9 mouse cellular contexts compared by ENCODE assay signal in the genomic region with DNA sequence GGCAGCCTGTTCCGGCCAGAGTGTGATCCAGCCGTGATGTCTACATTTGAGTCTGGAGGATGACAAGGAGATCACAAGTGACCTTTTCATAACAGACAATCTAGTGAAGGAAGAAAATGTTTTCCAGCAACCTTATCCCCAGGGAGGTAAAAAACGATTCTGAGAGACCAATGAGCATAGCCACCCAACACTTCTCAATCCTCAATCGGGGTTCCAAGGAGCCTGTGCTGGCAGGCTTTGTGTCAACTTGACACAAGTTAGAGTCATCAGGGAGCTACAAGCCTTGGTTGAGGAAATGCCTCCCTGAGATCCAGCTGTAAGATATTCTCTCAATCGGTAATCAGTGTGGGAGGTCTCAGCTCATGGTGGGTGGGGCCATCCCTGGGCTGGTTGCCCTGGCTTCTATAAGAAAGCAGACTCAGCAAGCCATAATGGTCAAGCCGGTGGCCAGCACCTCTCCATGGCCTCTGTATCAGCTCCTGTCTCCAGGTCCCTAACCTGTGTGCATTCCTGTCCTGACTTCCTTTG. TPM values are rescaled to one million over a fixed set of nuclear protein-coding genes. Genes with fewer than 3 reads are reported as not detected.
DNase-seq lines count a peak whose midpoint lies in the region; ATAC-seq and TF ChIP-seq lines count a peak whose summit lies in the region.
"Had no signal": no experiment of that assay in that cellular context is flagged by ENCODE, and none has a peak within 500 bp of the region (broad histone marks: within the 10 kb centered on the region; RNA-seq: fewer than 3 reads in every experiment).

A gene (minus strand): TSS at position 51 of the 528 bp plus-strand sequence.

- no peak within 1 kb of the TSS for H3K9ac ChIP-seq in midbrain, embryonic 11.5 days (ENCODE audit: low read length)
- no peak within 1 kb of the TSS for H3K9ac ChIP-seq in midbrain, embryonic 16.5 days (ENCODE audit: low read depth, low read length)
- H3K9ac ChIP-seq in heart, embryonic 14.5 days (ENCODE audit: low read length), result peak within 1 kb of the TSS; percentile 59

- DNase-seq in midbrain, embryonic 11.5 days (ENCODE audit: low spot score, missing footprints), result peak; percentile 45
- peak; percentile 45 for DNase-seq in kidney, postnatal 14 days
- DNase-seq in thymus, postnatal 25 days, result no peak
- no peak for DNase-seq in thymus, postnatal 4 days

- TF ChIP-seq CTCF in small intestine, adult 2 months (IDR thresholded peaks at IDR 0.05; ENCODE audit: extremely low read depth, insufficient read length, insufficient replicate concordance, low read depth, low read length), result no peak

- no peak within 1 kb of the TSS for H3K27ac ChIP-seq in midbrain, embryonic 11.5 days (ENCODE audit: low read depth, low read length)
- H3K27ac ChIP-seq in midbrain, embryonic 16.5 days (ENCODE audit: low read length), result no peak within 1 kb of the TSS; the same call in 1 of the 2 replicates
- H3K27ac ChIP-seq in heart, embryonic 14.5 days (replicated peaks in 1 of 2; ENCODE audit: control insufficient read depth in 1 of 2, insufficient read depth in 1 of 2, low read depth in 2 of 2, low read length in 2 of 2), result peak within 1 kb of the TSS; percentile 83 to 92
- peak within 1 kb of the TSS; percentile 67 for H3K27ac ChIP-seq in small intestine, adult 2 months (ENCODE audit: insufficient read depth, low read depth, low read length)

- no peaks in the 10 kb centered on the region for H3K27me3 ChIP-seq in midbrain, embryonic 11.5 days (ENCODE audit: control insufficient read depth, insufficient read depth, low read length)
- no peaks in the 10 kb centered on the region for H3K27me3 ChIP-seq in midbrain, embryonic 16.5 days (ENCODE audit: control insufficient read depth, insufficient read depth, low read depth, low read length)
- no peaks in the 10 kb centered on the region for H3K27me3 ChIP-seq in heart, embryonic 14.5 days (ENCODE audit: control insufficient read depth, insufficient read depth, low read length)
- no peaks in the 10 kb centered on the region for H3K27me3 ChIP-seq in small intestine, adult 2 months (ENCODE audit: control insufficient read depth, insufficient read depth, low read length)

- H3K4me1 ChIP-seq in midbrain, embryonic 11.5 days (ENCODE audit: control insufficient read depth, insufficient read depth, low read length), result no peaks in the 10 kb centered on the region
- peaks cover 6% of the 10 kb centered on the region; the same call in 1 of the 2 replicates for H3K4me1 ChIP-seq in midbrain, embryonic 16.5 days (ENCODE audit: control insufficient read depth, insufficient read depth, low read length)
- peaks cover 38 to 46% of the 10 kb centered on the region in 2 experiments for H3K4me1 ChIP-seq in heart, embryonic 14.5 days (ENCODE audit: control insufficient read depth in 2 of 2, insufficient read depth in 2 of 2, low read length in 2 of 2)
- H3K4me1 ChIP-seq in small intestine, adult 2 months (ENCODE audit: control insufficient read depth, insufficient read depth, insufficient read length, low read length), result peaks cover 34% of the 10 kb centered on the region

- H3K4me2 ChIP-seq in midbrain, embryonic 11.5 days, result no peak within 1 kb of the TSS
- H3K4me2 ChIP-seq in midbrain, embryonic 16.5 days (ENCODE audit: low read length), result no peak within 1 kb of the TSS
- H3K4me2 ChIP-seq in heart, embryonic 14.5 days (ENCODE audit: low read length), result peak within 1 kb of the TSS; percentile 56

- no peak for TF ChIP-seq POLR2A in small intestine, adult 2 months (IDR thresholded peaks at IDR 0.05; ENCODE audit: low read depth, low read length)

- H3K36me3 ChIP-seq in midbrain, embryonic 11.5 days (ENCODE audit: control insufficient read depth, insufficient read depth, low read length), result no peaks in the 10 kb centered on the region
- H3K36me3 ChIP-seq in midbrain, embryonic 16.5 days (ENCODE audit: control insufficient read depth, insufficient read depth, low read length), result no peaks in the 10 kb centered on the region
- H3K36me3 ChIP-seq in heart, embryonic 14.5 days (ENCODE audit: control insufficient read depth, insufficient read depth, low read length), result no peaks in the 10 kb centered on the region
- H3K36me3 ChIP-seq in small intestine, adult 2 months (ENCODE audit: control insufficient read depth, insufficient read depth, low read length), result no peaks in the 10 kb centered on the region
- H3K36me3 ChIP-seq: G1E had no signal

- no peaks in the 10 kb centered on the region for H3K9me3 ChIP-seq in midbrain, embryonic 11.5 days (ENCODE audit: control insufficient read depth, low read length)
- H3K9me3 ChIP-seq in midbrain, embryonic 16.5 days (replicated peaks; ENCODE audit: control insufficient read depth, low read length, poor library complexity, severe bottlenecking), result peaks cover 3% of the 10 kb centered on the region; the same call in 1 of the 2 replicates
- H3K9me3 ChIP-seq in heart, embryonic 14.5 days (ENCODE audit: control insufficient read depth, low read length), result no peaks in the 10 kb centered on the region
- H3K9me3 ChIP-seq: G1E had no signal

- WGBS in midbrain, embryonic 11.5 days, result 73% methylated on average over 6 of the region's 6 CpGs
- 68% methylated on average over 6 of the region's 6 CpGs for WGBS in midbrain, embryonic 16.5 days
- WGBS in heart, embryonic 14.5 days, result 64% methylated on average over 6 of the region's 6 CpGs
- WGBS in small intestine, adult 2 months, result 38% methylated on average over 6 of the region's 6 CpGs

- no peak within 1 kb of the TSS for H3K4me3 ChIP-seq in midbrain, embryonic 11.5 days (ENCODE audit: low read depth, low read length)
- no peak within 1 kb of the TSS for H3K4me3 ChIP-seq in midbrain, embryonic 16.5 days (ENCODE audit: low read depth, low read length)
- peak within 1 kb of the TSS; percentile 17 to 41 for H3K4me3 ChIP-seq in heart, embryonic 14.5 days (ENCODE audit: control insufficient read depth in 1 of 2, insufficient read depth in 1 of 2, low read depth in 1 of 2, low read length in 2 of 2)
- H3K4me3 ChIP-seq in small intestine, adult 2 months (ENCODE audit: low read depth, low read length), result peak within 1 kb of the TSS; percentile 43

- no peak for ATAC-seq in midbrain, embryonic 11.5 days (ENCODE audit: low FRiP score)
- no peak for ATAC-seq in midbrain, embryonic 16.5 days
- ATAC-seq in heart, embryonic 14.5 days (ENCODE audit: insufficient number of reproducible peaks, insufficient read depth, low FRiP score, low read depth), result no peak
- no peak for ATAC-seq in monocyte, adult 5-6 weeks (replicated peaks; ENCODE audit: insufficient number of reproducible peaks, low FRiP score, low TSS enrichment, poor library complexity, severe bottlenecking)

RNA-seq across cellular contexts. Expression of the gene that starts here (rescaled TPM):
- polyA plus RNA-seq in midbrain, embryonic 11.5 days (2014; fragmentation: Nextera tagmentation; extraction: Ambion mirVana), result 0.66 and 1.1 TPM in 2 replicates
- 3.4 and 4.9 TPM in 2 replicates for polyA plus RNA-seq in midbrain, embryonic 16.5 days (2015; fragmentation: Nextera tagmentation; extraction: Ambion mirVana)
- polyA plus RNA-seq in heart, embryonic 14.5 days (2014; fragmentation: Nextera tagmentation; extraction: Ambion mirVana), result 5.6 and 7.3 TPM in 2 replicates
- 12.6 and 12.7 TPM in 2 replicates for polyA plus RNA-seq in small intestine, adult 2 months (2012; rRNA removed)
- 2.3 to 4.9 TPM (median 4.6 TPM) in 3 replicates for total RNA-seq in monocyte, adult 5-6 weeks (2017)
- total RNA-seq: G1E had no signal
- polyA plus RNA-seq: G1E had no signal

Comparison
In these comparisons a context has a peak if more than half of its experiments do, and no peak if none do; other contexts are left out.
1. DNase-seq: peak in midbrain, embryonic 11.5 days (single experiment) and kidney, postnatal 14 days (single experiment); none in thymus, postnatal 25 days (single experiment) and thymus, postnatal 4 days (single experiment).
2. H3K27ac ChIP-seq: peak in heart, embryonic 14.5 days (2 of 2) and small intestine, adult 2 months (single experiment); none in midbrain, embryonic 11.5 days (single experiment) and midbrain, embryonic 16.5 days (single experiment).
3. H3K4me3 ChIP-seq: peak in heart, embryonic 14.5 days (2 of 2) and small intestine, adult 2 months (single experiment); none in midbrain, embryonic 11.5 days (single experiment) and midbrain, embryonic 16.5 days (single experiment).